Mouse (Mus musculus) stomach, postnatal 0 days (tissue): ENCODE data around the gene 1700056E22Rik. TPM values are rescaled to one million over a fixed set of nuclear protein-coding genes. Genes with fewer than 3 reads are reported as not detected.

Experiments used
- ATAC-seq: fragments of 200-750 bp; cut with Nextera tagmentation; 2 replicates; pipeline ENCODE4 v1.8.0; 2017; ENCODE audit not compliant: low FRiP score, low TSS enrichment
- DNase-seq: peaks from one replicate; pipeline ENCODE4 v3.0.0-alpha.2; 2016; ENCODE audit warnings: low spot score
- H3K27ac ChIP-seq: fragments of 300-500 bp; sonication (generic); replicated peaks from 2 replicates; pipeline ENCODE4 v1.5.1; 2014; ENCODE audit warnings: mild to moderate bottlenecking, control low read depth
- H3K27me3 ChIP-seq: fragments of 300-500 bp; sonication (generic); 2 replicates; pipeline ENCODE4 v1.6.1; 2014; ENCODE audit warnings: low read length; ENCODE audit not compliant: control insufficient read depth, insufficient read depth
- H3K36me3 ChIP-seq: fragments of 300-500 bp; sonication (generic); 2 replicates; pipeline ENCODE4 v1.6.1; 2014; ENCODE audit warnings: low read length, mixed read lengths; ENCODE audit not compliant: control insufficient read depth, insufficient read depth
- H3K4me1 ChIP-seq: fragments of 300-500 bp; sonication (generic); replicated peaks from 2 replicates; pipeline ENCODE4 v1.6.1; 2014; ENCODE audit warnings: antibody characterized with exemption; ENCODE audit not compliant: control insufficient read depth, insufficient read depth
- H3K4me2 ChIP-seq: fragments of 300-500 bp; sonication (generic); replicated peaks from 2 replicates; pipeline ENCODE4 v1.6.1; 2014; ENCODE audit warnings: low read depth, mild to moderate bottlenecking, control low read depth, moderate library complexity
- H3K4me3 ChIP-seq: fragments of 300-500 bp; sonication (generic); 2 replicates; pipeline ENCODE4 v1.5.1; 2014; ENCODE audit warnings: low read depth, low read length, control low read depth
- H3K9ac ChIP-seq: fragments of 300-500 bp; sonication (generic); 2 replicates; pipeline ENCODE4 v1.6.1; 2014; ENCODE audit warnings: mild to moderate bottlenecking, low read length, control low read depth, mixed read lengths
- H3K9me3 ChIP-seq: fragments of 300-500 bp; sonication (generic); 2 replicates; pipeline ENCODE4 v1.6.1; 2016; ENCODE audit warnings: low read length; ENCODE audit not compliant: control insufficient read depth
- CTCF ChIP-seq: IDR thresholded peaks from 2 replicates; pipeline ENCODE4 v1.5.1; 2016; ENCODE audit warnings: antibody characterized with exemption, low read depth, mild to moderate bottlenecking, moderate library complexity
- EP300 ChIP-seq: optimal IDR thresholded peaks from 2 replicates; pipeline ENCODE3; 2016; ENCODE audit warnings: antibody characterized with exemption
- WGBS: fragments of 180-500 bp; shearing (Covaris S2); extraction: QIAGEN DNeasy Blood & Tissue Kit; methylation state at CpG from one replicate; pipeline ENCODE4 v1.1.7; 2014; 5-methylcytosine and 5-hydroxymethylcytosine counted together
- polyA plus RNA-seq: library from polyadenylated mRNA; unstranded; fragments of >200 nt; fragmentation: Nextera tagmentation; extraction: Ambion mirVana; gene quantifications from 2 replicates; pipeline ENCODE4 v1.2.1, GENCODE M21; 2015

The 1700056E22Rik gene
- polyA plus RNA-seq, 1 experiment from 2014 or later = 1.6 TPM

- ATAC-seq (no peak), DNase-seq (no peak)
- Histone ChIP-seq H3K9me3 (no peaks in the 10 kb centered on the region), H3K27me3 (no peaks in the 10 kb centered on the region), H3K36me3 (peaks cover 3% of the 10 kb centered on the region; the same call in 1 of the 2 replicates), H3K4me3 (no peak overlapping the region), H3K4me1 (peaks cover 4% of the 10 kb centered on the region; the same call in 1 of the 2 replicates), H3K4me2 (no peak overlapping the region), H3K27ac (no peak overlapping the region), H3K9ac (no peak overlapping the region)
- TF ChIP-seq EP300 (no peak), CTCF (no peak)
- WGBS = 93% methylated on average over 12 of the region's 12 CpGs
Measured at GRCm38 (mm10) chr1:184068971-184069370, 34.9 kb upstream of the 1700056E22Rik start.

GRCm38 (mm10) chr1:184067704-184068558 is 33.8 kb upstream of the 1700056E22Rik start:
- Histone ChIP-seq H3K4me3 (no peak overlapping the region), H3K4me1 (peaks cover 4% of the 10 kb centered on the region; the same call in 1 of the 2 replicates), H3K9ac (no peak overlapping the region), H3K9me3 (no peaks in the 10 kb centered on the region), H3K4me2 (no peak overlapping the region), H3K27me3 (no peaks in the 10 kb centered on the region), H3K27ac (no peak overlapping the region), H3K36me3 (peaks cover 3% of the 10 kb centered on the region; the same call in 1 of the 2 replicates)
- ATAC-seq (no peak), DNase-seq (no peak)
- TF ChIP-seq CTCF (no peak), EP300 (no peak)
- 87% methylated on average over 18 of the region's 18 CpGs for WGBS

- 74% methylated on average over 11 of the region's 11 CpGs for WGBS
- Histone ChIP-seq H3K4me1 (peaks cover 4% of the 10 kb centered on the region; the same call in 1 of the 2 replicates), H3K9ac (no peak overlapping the region), H3K4me2 (no peak overlapping the region), H3K4me3 (no peak overlapping the region), H3K27me3 (no peaks in the 10 kb centered on the region), H3K9me3 (no peaks in the 10 kb centered on the region), H3K36me3 (peaks cover 3% of the 10 kb centered on the region; the same call in 1 of the 2 replicates), H3K27ac (peak overlapping the region; percentile 2; the same call in 1 of the 2 replicates)
- DNase-seq (no peak), ATAC-seq (no peak)
- TF ChIP-seq EP300 = no peak
- no peak for TF ChIP-seq CTCF
Measured at GRCm38 (mm10) chr1:184066460-184067287, 32.6 kb upstream of the 1700056E22Rik start.

- Histone ChIP-seq H3K27ac (no peak overlapping the region), H3K9me3 (no peaks in the 10 kb centered on the region), H3K9ac (no peak overlapping the region), H3K4me3 (no peak overlapping the region), H3K4me2 (no peak overlapping the region), H3K27me3 (no peaks in the 10 kb centered on the region), H3K36me3 (peaks cover 3% of the 10 kb centered on the region; the same call in 1 of the 2 replicates), H3K4me1 (0 out of 2 replicates have a peak, but pooled peaks cover 6% of the 10 kb centered on the region)
- DNase-seq (peak; percentile 43), ATAC-seq (peak; percentile 78)
- WGBS = 75% methylated on average over 13 of the region's 13 CpGs
- TF ChIP-seq EP300 = no peak
- no peak for TF ChIP-seq CTCF
Measured at GRCm38 (mm10) chr1:184065589-184066361, 31.7 kb upstream of the 1700056E22Rik start.

- Histone ChIP-seq H3K27me3 (no peaks in the 10 kb centered on the region), H3K9ac (no peak overlapping the region), H3K4me2 (no peak overlapping the region), H3K4me3 (no peak overlapping the region), H3K36me3 (peaks cover 3% of the 10 kb centered on the region; the same call in 1 of the 2 replicates), H3K4me1 (peaks cover 9% of the 10 kb centered on the region; the same call in 1 of the 2 replicates), H3K27ac (no peak overlapping the region), H3K9me3 (no peaks in the 10 kb centered on the region)
- no peak for DNase-seq
- 75% methylated on average over 7 of the region's 7 CpGs for WGBS
- no peak for TF ChIP-seq EP300
- TF ChIP-seq CTCF = no peak
- no peak for ATAC-seq
Measured at GRCm38 (mm10) chr1:184064306-184064705, 30.2 kb upstream of the 1700056E22Rik start.
